Mouse (Mus musculus): Measurements from ENCODE around the gene Gm973.

Gene Gm973

DNA sequence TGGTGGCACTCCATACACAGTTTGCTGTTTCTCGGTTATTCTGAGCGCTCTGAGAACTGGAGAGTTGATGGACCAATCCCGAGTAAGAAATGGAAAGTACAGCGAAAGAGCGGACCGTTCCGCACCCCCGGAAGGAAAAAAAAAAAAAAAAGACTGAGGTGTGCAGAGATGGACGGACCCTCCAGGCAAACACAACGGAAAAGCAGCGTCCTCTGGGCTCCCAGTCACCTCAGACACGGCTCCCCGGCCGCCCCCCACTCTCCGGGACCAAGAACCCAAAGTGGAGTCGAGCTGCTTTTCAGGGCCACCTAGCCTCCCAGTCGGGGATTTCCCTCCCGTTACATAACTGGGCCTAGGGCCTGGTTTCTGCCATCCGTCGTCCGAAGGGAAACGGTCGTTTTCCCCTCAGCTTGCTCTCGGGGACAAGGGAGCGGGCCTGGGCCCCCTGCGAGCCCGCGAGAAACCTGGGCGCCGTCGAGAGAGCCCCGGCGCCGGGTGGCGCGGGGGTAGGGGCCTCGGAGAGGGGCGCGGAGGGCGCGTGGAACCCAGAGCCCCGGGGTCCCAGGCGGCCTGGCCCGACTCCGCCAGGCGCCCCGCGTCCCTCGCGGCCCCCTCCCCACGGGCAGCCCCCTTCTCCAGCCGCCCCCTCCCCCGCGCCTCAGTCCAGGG lies 154.0 kb downstream of the Gm973 start:
- in situ Hi-C loops (cut with MboI; ENCODE audit: unreplicated experiment in 2 of 2), result no loop called here

DNA sequence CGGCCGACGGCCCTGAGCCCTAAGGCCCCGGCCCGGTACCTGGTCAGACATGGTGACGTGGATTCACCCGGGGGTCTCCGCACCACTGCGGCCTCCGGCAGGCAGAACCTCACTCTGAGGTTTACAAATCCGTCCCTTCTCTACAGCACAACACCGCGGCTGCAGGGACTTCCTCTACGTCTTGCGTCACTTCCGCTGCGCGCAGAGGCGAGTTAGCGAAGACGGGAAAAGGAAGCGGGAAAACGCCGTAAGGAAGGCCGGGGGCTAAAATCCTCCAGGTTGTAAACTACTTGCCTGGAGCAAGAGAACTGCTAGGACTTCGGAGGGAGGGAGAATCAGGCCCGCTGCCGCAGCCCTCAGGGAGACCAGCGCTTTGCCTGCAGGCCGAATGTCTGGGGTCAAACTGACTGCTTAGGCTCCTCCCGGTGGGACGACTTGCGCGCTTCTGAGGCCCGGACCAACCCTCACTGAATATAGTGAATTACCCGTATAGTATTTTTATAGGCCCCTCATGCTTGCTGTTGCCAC lies 154.6 kb downstream of the Gm973 start, which contains the start of gene Sumo1:
TSS of gene Sumo1 (minus strand) at position 194 of the 528 bp plus-strand sequence.
- in situ Hi-C loops (cut with MboI; ENCODE audit: unreplicated experiment in 2 of 2), result no loop called here

DNA sequence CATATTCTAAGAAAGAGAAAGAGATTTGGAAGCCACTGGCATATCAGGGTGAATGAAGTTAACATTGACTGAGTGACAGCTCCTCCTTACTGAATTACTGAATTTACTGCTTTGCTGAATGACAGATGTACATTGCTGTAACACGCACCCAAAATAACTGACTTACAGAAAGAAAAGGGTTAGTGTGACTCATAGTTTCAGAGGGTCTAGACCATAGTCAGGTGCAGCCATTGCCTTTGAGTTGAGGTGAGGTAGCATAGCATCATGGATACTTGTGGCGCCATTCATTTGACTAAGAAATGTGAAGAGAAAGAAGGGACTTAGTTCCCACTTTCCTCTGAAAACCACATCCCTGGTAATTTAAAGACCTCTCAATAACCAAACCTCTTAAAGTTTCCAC lies 157.6 kb downstream of the Gm973 start:
- in situ Hi-C loops (cut with MboI; ENCODE audit: unreplicated experiment in 2 of 2), result no loop called here

DNA sequence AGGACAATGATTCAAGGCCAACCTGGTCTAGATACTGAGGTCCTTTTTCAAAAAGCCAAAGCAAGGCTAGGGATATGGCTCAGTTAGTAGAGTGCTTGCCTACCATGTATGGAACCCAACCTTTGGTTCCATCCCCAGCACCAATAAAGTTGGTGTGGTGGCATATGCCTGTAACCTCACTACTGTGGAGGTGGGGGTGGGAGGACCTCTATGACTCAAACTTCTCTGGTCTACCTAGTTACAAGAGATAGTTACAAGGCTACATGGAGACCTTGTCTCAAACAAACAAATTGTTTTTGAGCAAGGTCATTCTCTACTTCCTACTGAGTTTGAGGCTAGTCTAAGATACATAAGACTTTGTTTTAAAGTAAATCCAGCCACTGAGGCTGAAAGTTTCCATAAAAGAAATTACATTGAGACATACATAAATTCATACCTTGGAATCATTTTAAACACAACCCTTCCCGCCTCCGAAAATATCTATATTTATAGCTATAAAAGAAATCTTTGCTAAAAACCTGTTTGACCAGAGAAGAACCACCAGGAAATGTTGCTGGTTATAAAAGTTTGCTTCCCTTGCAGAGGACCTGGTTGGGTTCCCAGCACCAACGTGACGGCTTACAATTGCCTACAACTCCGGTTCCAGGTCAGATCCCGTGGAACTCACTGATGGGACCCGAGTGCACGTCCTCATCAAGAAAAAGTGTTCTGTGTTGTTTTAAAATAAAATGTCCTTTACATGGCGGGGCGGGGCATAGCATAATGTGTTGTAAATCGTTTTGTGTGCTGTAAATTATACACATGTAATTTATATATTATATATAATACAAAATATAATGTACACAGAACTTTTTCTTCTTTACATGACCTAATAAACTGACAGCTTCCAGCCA lies 168.1 kb downstream of the Gm973 start:
- in situ Hi-C loops (cut with MboI; ENCODE audit: unreplicated experiment in 2 of 2), result loop anchor here in 1 of 2 experiments (25.0 kb wide), 1 partner anchor 1228 kb away; no protein-coding TSS in a partner anchor

DNA sequence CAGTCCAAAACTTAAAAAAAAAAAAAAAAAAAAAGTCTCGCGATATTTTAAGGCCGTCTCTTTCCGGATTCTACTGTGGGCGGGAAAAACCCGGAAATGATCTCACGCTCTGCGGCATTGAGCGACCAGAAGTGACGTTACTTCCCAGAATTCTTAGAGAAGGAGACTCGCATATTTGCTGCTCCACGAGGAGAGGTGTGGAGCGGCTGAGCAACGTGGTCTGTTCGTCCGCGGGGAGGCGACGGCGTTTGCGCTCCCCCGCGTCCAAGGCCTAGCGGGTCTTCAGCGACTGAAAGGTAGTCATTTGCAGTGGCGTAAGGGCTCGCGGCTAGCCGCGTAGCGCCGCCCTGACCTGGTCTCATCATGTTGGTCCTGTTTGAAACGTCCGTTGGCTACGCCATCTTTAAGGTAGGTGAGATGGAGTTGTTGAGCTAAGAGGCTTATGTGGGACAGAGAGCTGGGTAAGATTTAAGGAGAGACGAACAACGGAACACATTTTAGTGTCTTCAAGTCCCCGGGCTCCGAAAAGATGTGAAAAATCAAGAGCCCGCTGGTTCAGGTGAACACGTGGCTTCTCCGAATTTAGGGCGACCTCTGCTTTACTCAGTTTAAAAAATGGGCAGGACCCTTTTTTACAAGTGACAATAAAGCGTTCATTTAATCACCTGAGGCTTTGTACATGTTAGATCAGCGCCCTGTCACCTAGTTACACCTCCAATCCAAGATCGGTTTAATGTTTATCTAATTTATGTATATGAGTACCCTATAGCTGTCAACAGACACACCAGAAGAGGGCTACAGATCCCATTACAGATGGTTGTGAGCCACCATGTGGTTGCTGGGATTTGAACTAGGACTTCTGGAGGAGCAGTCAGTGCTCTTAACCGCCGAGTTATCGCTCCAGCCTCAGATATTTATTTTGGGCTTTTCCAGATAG lies 169.0 kb downstream of the Gm973 start, which contains the start of gene Nop58:
TSS of gene Nop58 (plus strand) at position 153 of the 937 bp plus-strand sequence.
- in situ Hi-C loops (cut with MboI; ENCODE audit: unreplicated experiment in 2 of 2), result loop anchor here in 1 of 2 experiments (25.0 kb wide), 1 partner anchor 1227 kb away; no protein-coding TSS in a partner anchor
